Mouse (Mus musculus): ENCODE measurements at regions not wholly inside any gene's neighbourhood (a gene's known extent, or its start where the extent isn't known, plus 50 kb on each side); places are given as distances from the start of the nearest gene placed in this dataset.

- no peak overlapping the region for H3K9ac ChIP-seq (ENCODE audit: low read depth, low read length)
- WGBS: 4% methylated on average over 3 of the region's 3 CpGs
- no peak overlapping the region for H3K4me3 ChIP-seq (ENCODE audit: insufficient read depth, low read depth, low read length)
- DNase-seq (ENCODE audit: extremely low read depth, low read depth, low spot score): peak; percentile 4
- H3K79me2 ChIP-seq (ENCODE audit: control insufficient read depth, insufficient read depth, low read length): no peaks in the 10 kb centered on the region
- no peak overlapping the region for H3K27ac ChIP-seq (replicated peaks; ENCODE audit: insufficient read depth, low read depth, low read length)
- no peaks in the 10 kb centered on the region for H3K27me3 ChIP-seq (ENCODE audit: control insufficient read depth, insufficient read depth, low read length)
- no peaks in the 10 kb centered on the region for H3K4me1 ChIP-seq (ENCODE audit: control insufficient read depth, insufficient read depth, low read length)
- H3K36me3 ChIP-seq (ENCODE audit: control insufficient read depth, insufficient read depth, low read length): no peaks in the 10 kb centered on the region
- no peak for TF ChIP-seq CTCF (IDR thresholded peaks at IDR 0.05; ENCODE audit: low read depth, low read length)
Observed at GRCm38 (mm10) chr4:4708261-4708660, 84.9 kb downstream of the Impad1 start.

GRCm38 (mm10) chr4:4699102-4699501, 94.1 kb downstream of the Impad1 start:
- peaks cover 2% of the 10 kb centered on the region; the same call in 1 of the 2 replicates for H3K27me3 ChIP-seq (ENCODE audit: control insufficient read depth, insufficient read depth, low read length)
- no peak overlapping the region for H3K4me3 ChIP-seq (ENCODE audit: insufficient read depth, low read depth, low read length)
- H3K36me3 ChIP-seq (ENCODE audit: control insufficient read depth, insufficient read depth, low read length): no peaks in the 10 kb centered on the region
- H3K4me1 ChIP-seq (ENCODE audit: control insufficient read depth, insufficient read depth, low read length): no peaks in the 10 kb centered on the region
- H3K27ac ChIP-seq (replicated peaks; ENCODE audit: insufficient read depth, low read depth, low read length): no peak overlapping the region
- H3K9ac ChIP-seq (ENCODE audit: low read depth, low read length): no peak overlapping the region
- TF ChIP-seq CTCF (IDR thresholded peaks at IDR 0.05; ENCODE audit: low read depth, low read length): no peak
- TF ChIP-seq POLR2A (IDR thresholded peaks at IDR 0.05; ENCODE audit: extremely low read depth, insufficient read depth, low read length): no peak
- H3K79me2 ChIP-seq (ENCODE audit: control insufficient read depth, insufficient read depth, low read length): no peaks in the 10 kb centered on the region
- DNase-seq (ENCODE audit: extremely low read depth, low read depth, low spot score): no peak
- WGBS: 68% methylated on average over 2 of the region's 2 CpGs

GRCm38 (mm10) chr4:4695413-4695812, 97.7 kb downstream of the Impad1 start:
- no peak overlapping the region for H3K4me3 ChIP-seq (ENCODE audit: insufficient read depth, low read depth, low read length)
- no peaks in the 10 kb centered on the region for H3K79me2 ChIP-seq (ENCODE audit: control insufficient read depth, insufficient read depth, low read length)
- H3K9ac ChIP-seq (ENCODE audit: low read depth, low read length): no peak overlapping the region
- DNase-seq (ENCODE audit: extremely low read depth, low read depth, low spot score): no peak
- peaks cover 2% of the 10 kb centered on the region; the same call in 1 of the 2 replicates for H3K27me3 ChIP-seq (ENCODE audit: control insufficient read depth, insufficient read depth, low read length)
- no peak overlapping the region for H3K27ac ChIP-seq (replicated peaks; ENCODE audit: insufficient read depth, low read depth, low read length)
- H3K36me3 ChIP-seq (ENCODE audit: control insufficient read depth, insufficient read depth, low read length): no peaks in the 10 kb centered on the region
- WGBS: 44% methylated on average over 1 of the region's 1 CpGs
- no peaks in the 10 kb centered on the region for H3K4me1 ChIP-seq (ENCODE audit: control insufficient read depth, insufficient read depth, low read length)
- TF ChIP-seq CTCF (IDR thresholded peaks at IDR 0.05; ENCODE audit: low read depth, low read length) (no peak), POLR2A (IDR thresholded peaks at IDR 0.05; ENCODE audit: extremely low read depth, insufficient read depth, low read length) (no peak)

- no peak overlapping the region for H3K4me3 ChIP-seq (ENCODE audit: insufficient read depth, low read depth, low read length)
- H3K79me2 ChIP-seq (ENCODE audit: control insufficient read depth, insufficient read depth, low read length): no peaks in the 10 kb centered on the region
- no peaks in the 10 kb centered on the region for H3K4me1 ChIP-seq (ENCODE audit: control insufficient read depth, insufficient read depth, low read length)
- H3K9ac ChIP-seq (ENCODE audit: low read depth, low read length): no peak overlapping the region
- H3K27me3 ChIP-seq (ENCODE audit: control insufficient read depth, insufficient read depth, low read length): no peaks in the 10 kb centered on the region
- WGBS: 27% methylated on average over 4 of the region's 4 CpGs
- no peak for DNase-seq (ENCODE audit: extremely low read depth, low read depth, low spot score)
- no peaks in the 10 kb centered on the region for H3K36me3 ChIP-seq (ENCODE audit: control insufficient read depth, insufficient read depth, low read length)
- TF ChIP-seq CTCF (IDR thresholded peaks at IDR 0.05; ENCODE audit: low read depth, low read length): no peak
- no peak for TF ChIP-seq POLR2A (IDR thresholded peaks at IDR 0.05; ENCODE audit: extremely low read depth, insufficient read depth, low read length)
- H3K27ac ChIP-seq (replicated peaks; ENCODE audit: insufficient read depth, low read depth, low read length): no peak overlapping the region
Observed at GRCm38 (mm10) chr4:4686920-4687319, 106.2 kb downstream of the Impad1 start.

GRCm38 (mm10) chr4:4674607-4675006, 118.5 kb downstream of the Impad1 start:
- no peaks in the 10 kb centered on the region for H3K4me1 ChIP-seq (ENCODE audit: control insufficient read depth, insufficient read depth, low read length)
- no peaks in the 10 kb centered on the region for H3K27me3 ChIP-seq (ENCODE audit: control insufficient read depth, insufficient read depth, low read length)
- TF ChIP-seq POLR2A (IDR thresholded peaks at IDR 0.05; ENCODE audit: extremely low read depth, insufficient read depth, low read length) (no peak), CTCF (IDR thresholded peaks at IDR 0.05; ENCODE audit: low read depth, low read length) (no peak)
- DNase-seq (ENCODE audit: extremely low read depth, low read depth, low spot score): no peak
- H3K4me3 ChIP-seq (ENCODE audit: insufficient read depth, low read depth, low read length): no peak overlapping the region
- H3K27ac ChIP-seq (replicated peaks; ENCODE audit: insufficient read depth, low read depth, low read length): no peak overlapping the region
- no peak overlapping the region for H3K9ac ChIP-seq (ENCODE audit: low read depth, low read length)
- no peaks in the 10 kb centered on the region for H3K79me2 ChIP-seq (ENCODE audit: control insufficient read depth, insufficient read depth, low read length)
- H3K36me3 ChIP-seq (ENCODE audit: control insufficient read depth, insufficient read depth, low read length): no peaks in the 10 kb centered on the region

GRCm38 (mm10) chr4:4650251-4650650, 142.9 kb downstream of the Impad1 start:
- no peak overlapping the region for H3K4me3 ChIP-seq (ENCODE audit: insufficient read depth, low read depth, low read length)
- no peak overlapping the region for H3K9ac ChIP-seq (ENCODE audit: low read depth, low read length)
- TF ChIP-seq CTCF (IDR thresholded peaks at IDR 0.05; ENCODE audit: low read depth, low read length) (no peak), POLR2A (IDR thresholded peaks at IDR 0.05; ENCODE audit: extremely low read depth, insufficient read depth, low read length) (no peak)
- H3K36me3 ChIP-seq (ENCODE audit: control insufficient read depth, insufficient read depth, low read length): no peaks in the 10 kb centered on the region
- no peaks in the 10 kb centered on the region for H3K4me1 ChIP-seq (ENCODE audit: control insufficient read depth, insufficient read depth, low read length)
- H3K27me3 ChIP-seq (ENCODE audit: control insufficient read depth, insufficient read depth, low read length): no peaks in the 10 kb centered on the region
- no peak overlapping the region for H3K27ac ChIP-seq (replicated peaks; ENCODE audit: insufficient read depth, low read depth, low read length)
- H3K79me2 ChIP-seq (ENCODE audit: control insufficient read depth, insufficient read depth, low read length): no peaks in the 10 kb centered on the region
- peak; percentile 16 for DNase-seq (ENCODE audit: extremely low read depth, low read depth, low spot score)
- 67% methylated on average over 1 of the region's 1 CpGs for WGBS
